Mouse (Mus musculus): ENCODE results near the gene Olfr424.

Gene Olfr424

DNA sequence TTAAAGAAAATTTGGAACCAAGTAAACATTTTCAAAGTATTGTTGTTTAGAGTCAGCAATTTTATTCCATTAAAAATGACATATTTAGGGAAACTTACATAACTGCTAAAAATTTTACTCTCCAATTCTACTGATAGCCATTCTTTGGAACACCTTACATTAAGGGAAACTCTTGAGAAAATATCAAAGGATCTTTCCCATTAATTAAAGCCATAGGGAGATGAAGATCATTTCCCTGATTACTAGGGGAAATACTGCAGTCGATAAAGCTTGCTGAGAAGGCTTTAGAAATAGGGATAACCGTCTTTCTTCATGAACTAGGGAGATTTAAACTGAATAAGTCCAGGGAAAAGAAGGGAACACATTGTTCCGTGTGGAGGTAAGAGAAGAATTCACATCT lies at the start of gene Olfr424:
Gene Olfr424, plus strand, starts transcription at position 301 of the 400 bp plus-strand sequence.
- DNase-seq, result no peak

DNA sequence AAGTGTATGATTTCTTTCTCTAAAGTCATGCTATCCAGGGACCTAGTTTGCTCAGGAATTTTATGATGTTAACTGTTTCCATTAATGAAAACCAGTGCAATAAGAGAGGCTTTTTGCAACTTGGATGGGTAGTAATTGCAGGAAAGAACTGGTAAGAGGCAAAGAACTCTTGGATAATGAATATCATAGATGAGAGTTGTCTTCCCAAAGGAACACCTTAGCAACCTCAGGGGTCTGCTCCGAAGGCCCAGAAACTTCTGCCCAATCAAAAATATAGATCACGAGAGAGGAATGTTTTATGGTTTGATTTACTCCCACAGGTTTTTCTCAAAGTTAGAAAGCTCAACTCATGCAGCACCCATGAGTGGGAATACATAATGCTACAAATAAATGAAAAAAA lies 47.3 kb upstream of the Olfr424 start, which contains the start of gene Olfr429:
Gene Olfr429, plus strand, starts transcription at position 301 of the 400 bp plus-strand sequence.
- no peak for DNase-seq

DNA sequence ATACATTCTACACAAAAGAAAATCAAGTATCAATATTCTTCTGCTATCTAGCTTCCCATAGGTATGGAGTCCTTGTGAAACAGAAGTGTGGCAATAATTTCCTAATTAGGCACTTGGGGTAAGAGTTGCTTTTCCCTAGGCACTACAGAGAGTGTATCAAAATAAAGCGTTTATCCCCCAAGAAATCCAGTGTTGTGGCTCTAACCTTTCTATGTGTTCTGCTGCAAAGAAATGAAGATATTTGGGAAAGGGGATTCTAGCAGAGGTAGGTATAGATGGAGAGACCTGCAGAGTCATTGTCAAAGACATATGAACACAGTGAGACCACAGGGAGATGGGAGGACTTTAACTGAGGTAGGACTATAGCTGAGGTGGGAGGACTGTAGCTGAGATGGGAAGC lies 34.7 kb upstream of the Olfr424 start, which contains the start of gene Olfr427:
Gene Olfr427, plus strand, starts transcription at position 301 of the 400 bp plus-strand sequence.
- no peak for DNase-seq

DNA sequence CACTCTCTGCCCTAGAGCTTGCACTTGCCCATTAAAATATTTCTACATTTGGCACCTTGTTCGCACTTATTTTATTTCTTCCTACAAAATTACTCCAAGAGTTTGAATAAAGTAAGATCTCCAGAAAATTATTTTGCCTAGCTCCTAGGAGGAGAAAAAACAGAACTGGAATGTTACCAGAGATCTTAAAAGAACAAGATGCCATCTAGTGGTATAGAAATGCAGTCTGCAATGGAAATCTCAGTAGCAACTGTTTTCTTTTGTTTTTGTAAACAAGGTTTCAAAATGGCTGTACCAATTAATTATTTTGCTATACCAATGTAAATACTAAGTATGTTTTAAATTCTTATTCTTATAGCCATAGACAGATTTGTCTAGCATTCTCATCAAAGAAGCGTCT lies 27.6 kb upstream of the Olfr424 start:
- no peak for DNase-seq

DNA sequence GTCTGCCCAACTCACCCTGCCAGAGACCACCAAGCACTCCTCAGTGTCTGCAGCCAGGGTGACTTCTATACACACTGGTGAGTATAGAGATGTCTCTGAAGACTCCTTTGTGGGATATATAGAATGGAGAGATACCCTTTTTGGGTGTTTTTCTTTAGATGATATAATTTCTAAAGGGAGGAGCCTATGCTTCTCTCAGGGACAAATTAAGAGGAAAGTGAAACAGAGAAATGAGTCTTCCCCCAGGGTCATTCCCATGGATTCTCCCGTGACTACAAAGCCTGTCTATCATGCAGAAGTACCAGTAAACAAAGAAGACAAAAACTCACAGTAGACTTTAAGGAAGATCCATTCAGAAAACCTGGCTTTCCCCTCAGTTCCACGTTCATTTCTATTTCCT lies 10.3 kb upstream of the Olfr424 start, which contains the start of gene Olfr231:
Gene Olfr231, minus strand, starts transcription at position 101 of the 400 bp plus-strand sequence.
- DNase-seq, result no peak

DNA sequence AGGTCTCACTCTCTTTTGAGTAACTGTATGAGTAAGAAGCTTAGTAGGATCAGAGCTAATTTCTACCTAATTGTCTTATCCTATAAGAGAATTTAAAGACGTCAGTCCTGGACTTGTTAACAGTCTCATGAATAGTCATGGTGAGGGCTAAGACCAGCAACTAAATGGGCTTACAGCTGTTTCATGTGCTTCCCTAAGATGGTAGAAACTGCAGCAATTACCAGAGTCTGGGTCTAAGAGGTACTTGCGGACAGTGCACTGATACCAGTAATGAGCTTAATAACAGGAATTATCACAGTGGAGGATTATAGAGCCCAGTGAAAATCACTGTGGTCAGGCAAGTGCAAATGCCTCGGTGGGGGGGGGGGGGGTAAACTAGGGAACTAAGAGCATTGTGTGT lies 682 bp downstream of the Olfr424 start:
- DNase-seq, result no peak

DNA sequence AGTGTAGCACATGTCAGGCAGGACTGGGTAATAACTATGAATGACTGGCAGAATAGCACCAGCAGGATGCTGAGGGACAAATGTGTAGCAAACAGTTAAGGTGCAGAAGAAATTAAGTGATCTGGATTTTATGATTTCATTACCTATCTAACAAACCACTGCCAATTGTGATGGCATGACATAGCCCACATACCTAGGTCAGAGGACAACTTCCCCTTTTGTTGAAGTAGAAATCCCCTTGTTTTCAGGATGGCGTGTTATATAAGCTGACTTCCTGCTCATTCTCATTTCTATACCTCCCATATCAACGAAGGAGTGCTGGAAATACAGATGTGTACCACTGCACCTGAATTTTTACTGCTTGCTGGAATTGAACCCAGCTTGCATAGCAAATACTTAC lies 10.1 kb downstream of the Olfr424 start:
- DNase-seq, result no peak

DNA sequence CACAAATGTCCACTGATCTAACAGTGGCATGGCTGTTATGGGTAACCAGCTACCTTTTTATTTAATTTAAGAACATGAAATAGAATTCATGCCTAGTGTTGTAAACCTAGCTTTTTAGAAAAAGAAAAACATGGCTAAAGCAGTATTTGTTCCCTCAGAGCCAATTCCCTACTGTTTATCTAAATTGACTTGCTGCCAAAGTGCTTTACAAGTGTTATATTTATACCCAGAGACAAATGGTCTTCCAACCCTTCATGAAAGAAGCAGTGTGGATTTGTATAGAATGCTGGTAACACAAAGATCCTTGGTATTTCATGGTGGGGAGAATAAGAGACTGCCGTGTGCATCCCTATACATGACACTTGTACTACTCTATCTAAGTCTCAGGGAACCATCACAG lies 15.4 kb downstream of the Olfr424 start:
- no peak for DNase-seq

DNA sequence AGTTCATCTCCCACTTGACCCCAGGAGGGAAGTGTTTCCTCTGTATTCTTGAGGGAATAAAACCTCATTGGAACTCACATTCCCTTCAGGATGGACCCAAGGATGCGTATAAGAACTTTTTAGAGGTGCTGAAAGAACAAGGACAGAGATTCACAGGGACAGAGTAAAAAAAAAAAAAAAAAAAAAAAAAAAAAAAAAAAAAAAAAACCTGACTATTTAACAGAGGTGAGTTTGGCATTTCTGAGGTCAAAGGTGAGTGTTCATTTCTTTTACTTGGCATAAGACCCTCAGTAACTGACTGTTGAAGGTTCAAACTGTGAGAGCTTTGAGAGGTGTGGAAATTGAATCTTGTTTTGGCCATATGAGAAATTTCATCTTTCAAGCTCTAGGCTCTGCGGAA lies 18.0 kb downstream of the Olfr424 start:
- DNase-seq, result no peak

DNA sequence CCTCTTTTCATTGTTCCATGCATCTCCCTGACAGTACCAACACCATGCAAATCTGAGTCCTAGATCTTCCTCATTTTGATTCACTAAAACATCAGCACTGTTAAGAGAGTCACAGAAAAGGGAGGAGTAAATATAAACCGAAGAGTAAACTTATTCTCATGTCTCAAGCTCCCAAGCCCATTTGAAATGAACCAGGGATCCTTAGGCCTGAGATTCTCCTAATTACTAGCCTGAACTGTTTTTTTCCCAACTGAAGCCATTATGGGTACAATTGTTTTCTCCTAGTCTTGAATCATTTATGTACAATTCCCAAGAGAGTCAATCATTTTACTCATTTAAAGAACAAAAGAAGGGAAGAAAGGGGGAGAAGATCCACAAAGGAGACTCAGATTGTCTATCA lies 24.0 kb downstream of the Olfr424 start, which contains the start of gene Olfr420:
Gene Olfr420, plus strand, starts transcription at position 301 of the 400 bp plus-strand sequence.
- DNase-seq, result no peak

DNA sequence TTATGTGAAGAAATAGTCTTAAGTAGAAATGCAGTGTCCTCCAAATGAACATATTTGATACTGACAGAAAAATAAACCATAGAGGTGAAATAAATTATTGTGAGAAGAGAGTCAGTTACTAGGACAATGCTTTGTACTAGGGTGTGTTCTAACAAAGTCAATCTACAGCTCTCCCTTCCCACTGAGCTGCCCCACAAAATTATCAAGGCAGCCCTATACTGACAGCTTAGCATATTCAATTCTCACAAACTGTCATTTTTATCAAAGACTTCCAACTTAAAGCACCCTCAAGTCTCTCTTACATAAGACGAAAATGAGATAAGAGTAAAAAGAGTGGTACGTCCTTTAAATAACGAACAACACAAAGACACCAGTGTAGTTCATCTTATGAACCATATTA lies 26.3 kb downstream of the Olfr424 start:
- no peak for DNase-seq

DNA sequence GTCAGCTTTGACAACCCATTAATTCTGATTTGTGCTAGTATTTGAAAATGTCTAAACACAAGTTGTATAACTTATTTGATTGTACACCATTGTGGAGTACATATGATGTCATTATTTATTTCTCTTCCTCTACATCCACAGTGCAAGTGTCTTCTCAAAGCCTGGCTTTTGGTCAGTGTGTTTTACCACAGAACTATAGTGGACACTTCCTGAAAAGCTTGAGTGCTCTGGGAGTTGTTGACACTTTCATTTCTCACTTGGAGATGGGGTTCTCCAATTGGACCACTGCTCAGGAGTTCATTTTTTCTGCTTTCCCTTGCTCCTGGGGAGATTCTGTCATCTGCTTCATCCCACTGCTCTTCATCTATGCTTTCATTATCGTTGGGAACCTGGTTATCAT lies 27.2 kb downstream of the Olfr424 start:
- DNase-seq, result no peak

DNA sequence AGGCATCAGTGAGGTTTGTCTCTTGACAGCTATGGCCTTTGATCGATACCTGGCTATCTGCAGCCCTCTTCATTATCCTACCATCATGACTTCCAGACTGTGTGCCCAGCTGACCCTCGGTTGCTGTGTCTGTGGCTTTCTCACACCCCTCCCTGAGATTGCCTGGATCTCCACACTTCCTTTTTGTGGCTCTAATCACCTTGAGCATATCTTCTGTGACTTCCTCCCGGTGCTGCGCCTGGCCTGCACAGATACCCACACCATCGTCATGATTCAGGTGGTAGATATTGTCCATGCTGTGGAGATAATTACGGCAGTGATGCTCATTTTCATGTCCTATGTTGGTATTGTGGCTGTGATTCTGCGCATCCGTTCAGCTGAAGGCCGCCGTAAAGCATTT lies 27.8 kb downstream of the Olfr424 start:
- no peak for DNase-seq

DNA sequence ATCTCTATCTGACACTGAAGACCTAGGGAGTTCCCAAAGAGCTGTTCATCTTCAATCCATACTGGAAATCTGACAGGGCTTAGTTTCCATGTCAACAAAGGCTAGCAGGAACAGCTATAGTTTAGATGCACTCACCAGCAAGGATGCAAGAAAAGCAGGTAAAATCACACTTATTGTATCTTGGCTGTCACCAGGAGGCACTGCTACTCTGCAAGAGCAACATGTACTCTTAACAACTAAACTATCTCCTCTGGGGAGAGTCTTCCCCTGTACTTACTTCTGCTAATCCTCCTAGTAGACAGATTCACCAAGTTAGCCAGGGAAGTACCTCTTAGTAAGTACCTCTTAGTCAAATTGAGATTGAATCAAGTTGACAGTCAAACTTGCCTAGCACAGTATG lies 37.7 kb downstream of the Olfr424 start:
- DNase-seq, result no peak

DNA sequence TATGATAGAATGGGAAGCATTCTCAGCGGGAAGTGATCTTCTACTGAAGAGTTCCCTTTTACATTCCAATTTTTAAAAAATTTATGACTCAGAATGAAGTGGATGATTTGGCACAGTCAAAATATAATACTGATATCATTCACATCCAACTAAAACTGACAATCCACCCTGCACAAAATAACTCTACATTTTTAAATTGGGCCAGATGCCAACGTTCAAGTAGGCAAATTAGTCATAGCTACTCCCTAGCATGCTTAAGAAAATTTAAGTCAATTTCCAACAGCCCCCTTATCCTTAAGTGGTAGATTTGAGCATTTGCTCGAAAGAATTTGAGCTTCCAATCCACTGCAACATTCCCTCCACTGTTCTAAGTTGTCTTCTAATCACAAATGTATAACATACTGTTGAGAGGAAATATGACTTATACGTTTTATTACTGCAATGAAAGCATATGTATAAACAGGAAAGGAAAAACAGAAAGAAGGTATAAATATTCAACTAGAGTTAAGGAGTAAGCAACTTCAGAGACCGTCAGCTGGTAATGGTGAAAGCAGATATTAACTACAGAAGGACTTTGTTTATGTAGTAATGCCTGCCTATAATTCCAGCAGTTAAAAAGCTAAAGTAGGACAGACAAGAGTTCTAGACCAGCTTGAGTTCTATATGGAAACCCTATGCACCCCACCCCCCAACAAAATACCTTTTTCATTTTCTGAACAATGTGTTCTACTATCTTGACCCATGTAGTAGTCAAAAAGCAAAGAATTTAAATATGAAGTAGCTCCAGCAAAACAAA lies 39.6 kb downstream of the Olfr424 start:
- no peak for DNase-seq

DNA sequence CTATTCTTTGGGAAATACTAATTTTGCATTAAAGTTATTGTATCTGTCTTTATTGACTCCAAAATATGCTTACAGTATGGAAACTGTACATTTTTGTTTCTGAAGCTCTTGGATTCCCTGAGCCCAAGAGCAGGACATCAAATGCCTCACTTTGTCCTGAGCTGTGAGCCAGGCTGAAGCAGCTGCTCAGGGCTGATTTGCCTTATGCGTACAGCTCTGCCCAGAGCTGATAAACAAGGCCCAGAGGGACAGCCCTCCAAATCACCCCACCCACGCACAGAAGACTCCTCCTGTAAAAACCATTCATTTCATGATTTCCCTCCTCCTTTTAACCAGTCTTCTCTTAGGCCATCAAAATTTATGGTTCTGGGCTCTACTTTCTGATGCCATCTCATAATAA lies 40.2 kb downstream of the Olfr424 start:
- no peak for DNase-seq

DNA sequence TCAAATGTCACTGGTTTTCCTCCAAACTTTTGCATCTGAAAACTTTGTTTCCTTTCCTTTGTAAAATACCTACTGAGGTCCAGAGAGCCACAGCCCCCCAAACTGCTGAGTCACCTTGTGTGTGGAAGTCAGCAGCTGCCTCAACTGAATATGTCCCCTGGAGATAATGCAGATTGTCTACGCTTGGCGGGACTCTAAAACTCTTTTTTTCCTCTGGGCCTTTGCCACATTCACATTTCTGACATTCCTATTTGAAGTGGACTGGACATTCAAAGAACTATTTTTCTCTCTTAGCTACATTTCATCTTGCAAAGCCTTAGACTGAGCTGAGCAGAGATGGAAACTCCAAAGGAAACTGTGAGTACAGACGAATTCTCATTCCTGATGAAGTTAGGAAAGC lies 41.3 kb downstream of the Olfr424 start, which contains the start of gene Spta1:
Gene Spta1, plus strand, starts transcription at position 172 of the 400 bp plus-strand sequence.
- DNase-seq, result no peak
